Mouse (Mus musculus): ENCODE measurements around the gene Rapgef1. TPM values are rescaled to one million over a fixed set of nuclear protein-coding genes. Genes with fewer than 3 reads are reported as not detected.
"Not testable (repeated sequence)": the region's sequence is repeated elsewhere in the genome, so short reads cannot be mapped to it uniquely, and the experiment has no call there.

Rapgef1 gene
- total RNA-seq, 2 experiments from 2014 or later = 97.6 to 98.6 TPM

DNA sequence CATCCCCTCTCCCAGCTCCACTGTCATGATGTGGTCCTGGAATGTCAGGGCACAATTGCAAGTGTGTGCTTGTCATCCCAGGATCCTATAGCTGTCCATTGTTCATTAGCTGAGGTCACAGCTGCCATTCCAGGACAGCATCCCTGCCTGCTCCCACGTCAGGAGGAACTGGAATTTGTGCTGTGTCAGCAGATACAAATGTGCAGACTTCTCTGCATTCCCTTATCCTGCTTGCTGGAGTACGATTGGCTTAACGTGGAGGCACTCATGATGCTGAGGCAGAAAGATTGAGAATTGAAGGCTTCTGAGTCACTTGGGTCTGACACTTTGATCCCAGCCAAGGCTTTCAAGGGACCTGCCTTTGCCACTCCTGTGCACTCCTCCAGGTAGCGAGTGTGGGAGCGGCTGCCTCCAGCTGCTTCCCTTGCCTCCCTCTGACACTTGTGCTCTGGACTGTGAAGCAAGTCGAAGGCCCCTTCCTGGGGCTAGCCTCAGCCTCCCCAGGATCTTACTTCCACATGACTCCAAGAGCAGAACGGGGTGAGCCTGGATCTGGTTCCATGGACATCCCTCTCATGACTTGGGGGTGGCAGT is 76.8 kb downstream of the Rapgef1 start:
- intact Hi-C loops (cut with DNase I) = no loop called here
- no peak for DNase-seq

DNA sequence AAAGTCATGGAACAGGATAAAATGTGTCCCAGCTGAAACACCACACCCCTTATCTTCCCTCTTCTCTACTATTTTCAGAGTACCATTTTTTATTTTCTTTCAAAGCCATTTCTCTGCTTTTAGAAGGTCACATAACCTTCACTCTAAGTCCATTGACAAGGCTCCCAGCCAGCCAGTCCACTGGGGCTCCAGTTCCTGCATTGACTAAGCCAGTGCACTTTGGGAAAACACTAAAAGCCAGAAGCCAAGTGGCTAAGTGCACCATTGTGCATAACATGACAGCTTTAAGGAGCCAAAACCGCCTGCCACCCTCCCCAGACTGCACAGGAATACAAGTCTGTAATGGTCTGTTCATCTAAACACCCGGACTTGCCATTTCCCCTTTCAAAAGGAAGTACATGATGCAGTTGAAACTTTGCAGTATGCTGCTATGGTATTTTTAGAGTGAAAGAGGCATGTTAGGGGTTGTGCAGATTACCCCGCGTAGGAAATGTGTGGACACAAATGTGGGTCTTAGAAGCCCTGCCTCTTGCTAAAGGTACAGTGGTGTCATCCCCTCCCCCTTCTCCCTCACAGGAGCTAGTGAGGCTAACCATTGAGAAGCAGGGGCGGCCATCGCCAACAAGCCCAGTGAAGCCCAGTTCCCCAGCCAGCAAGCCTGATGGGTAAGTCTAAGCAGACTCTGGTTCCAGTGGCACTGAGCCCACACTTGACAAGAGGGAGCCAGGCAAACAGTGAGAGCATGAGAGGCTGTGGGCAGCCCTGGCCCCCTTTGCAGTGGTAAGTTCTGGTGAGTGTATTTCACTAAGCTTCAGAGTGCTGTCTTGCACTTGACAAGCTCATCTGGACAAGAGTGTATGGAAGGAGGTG is 79.1 kb downstream of the Rapgef1 start:
- DNase-seq = no peak
- intact Hi-C loops (cut with DNase I) = no loop called here

DNA sequence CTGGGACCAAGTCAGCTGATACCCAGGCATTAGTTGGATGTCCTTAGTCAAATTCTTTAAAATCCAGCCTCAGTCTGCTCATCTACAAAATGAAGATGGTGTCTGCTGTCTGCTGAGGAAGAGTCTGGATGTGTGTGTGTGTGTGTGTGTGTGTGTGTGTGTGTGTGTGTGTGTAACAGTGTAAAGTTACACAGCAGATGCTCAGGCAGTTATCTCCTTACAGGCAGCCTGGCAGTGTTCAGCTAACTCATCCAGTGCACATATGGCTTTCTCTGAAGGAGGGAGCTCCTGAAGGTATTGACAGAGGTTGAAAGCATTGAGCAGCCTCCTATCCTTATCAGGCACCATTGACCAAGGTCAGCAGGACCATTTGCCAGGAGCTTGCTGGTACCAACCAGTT is 81.4 kb downstream of the Rapgef1 start:
- intact Hi-C loops (cut with DNase I) = no loop called here

DNA sequence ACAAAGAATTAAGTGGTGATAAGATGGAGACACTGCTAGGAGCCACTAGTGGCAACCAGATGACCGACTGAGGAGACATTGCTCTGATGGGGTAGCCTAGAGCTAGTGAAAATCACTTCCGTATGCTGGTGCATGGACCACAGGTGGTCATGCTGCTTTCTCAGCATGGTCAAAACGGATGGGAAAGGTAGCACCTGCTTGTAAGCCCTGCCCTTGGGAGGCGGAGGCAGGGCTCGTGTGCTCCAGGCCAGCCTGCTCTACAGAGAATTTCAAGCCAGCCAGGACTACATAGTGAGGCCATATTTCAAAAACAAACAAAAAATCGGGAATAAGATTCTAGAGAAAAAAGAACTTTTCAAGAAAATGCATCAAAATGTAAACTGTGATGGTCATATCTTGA is 81.9 kb downstream of the Rapgef1 start:
- intact Hi-C loops (cut with DNase I) = no loop called here
- DNase-seq = no peak

More for the DNA sequence above, 81.4 kb downstream of the Rapgef1 start:
- DNase-seq = no peak

DNA sequence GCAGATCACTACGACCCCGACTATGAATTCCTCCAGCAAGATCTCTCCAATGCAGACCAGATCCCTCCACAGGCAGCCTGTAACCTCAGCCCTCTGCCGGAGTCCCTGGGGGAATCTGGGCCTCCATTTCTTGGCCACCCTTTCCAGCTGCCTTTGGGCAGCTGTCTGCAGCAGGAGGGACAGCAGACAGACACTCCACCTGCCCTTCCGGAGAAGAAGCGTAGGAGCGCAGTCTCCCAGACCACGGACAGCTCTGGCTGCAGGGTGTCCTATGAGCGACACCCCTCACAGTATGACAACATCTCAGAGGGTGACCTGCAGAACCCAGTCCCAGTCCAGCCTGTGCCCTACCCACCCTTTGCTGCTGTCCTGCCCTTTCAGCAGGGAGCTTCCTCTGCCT is 82.7 kb downstream of the Rapgef1 start:
- no peak for DNase-seq
- intact Hi-C loops (cut with DNase I) = no loop called here

DNA sequence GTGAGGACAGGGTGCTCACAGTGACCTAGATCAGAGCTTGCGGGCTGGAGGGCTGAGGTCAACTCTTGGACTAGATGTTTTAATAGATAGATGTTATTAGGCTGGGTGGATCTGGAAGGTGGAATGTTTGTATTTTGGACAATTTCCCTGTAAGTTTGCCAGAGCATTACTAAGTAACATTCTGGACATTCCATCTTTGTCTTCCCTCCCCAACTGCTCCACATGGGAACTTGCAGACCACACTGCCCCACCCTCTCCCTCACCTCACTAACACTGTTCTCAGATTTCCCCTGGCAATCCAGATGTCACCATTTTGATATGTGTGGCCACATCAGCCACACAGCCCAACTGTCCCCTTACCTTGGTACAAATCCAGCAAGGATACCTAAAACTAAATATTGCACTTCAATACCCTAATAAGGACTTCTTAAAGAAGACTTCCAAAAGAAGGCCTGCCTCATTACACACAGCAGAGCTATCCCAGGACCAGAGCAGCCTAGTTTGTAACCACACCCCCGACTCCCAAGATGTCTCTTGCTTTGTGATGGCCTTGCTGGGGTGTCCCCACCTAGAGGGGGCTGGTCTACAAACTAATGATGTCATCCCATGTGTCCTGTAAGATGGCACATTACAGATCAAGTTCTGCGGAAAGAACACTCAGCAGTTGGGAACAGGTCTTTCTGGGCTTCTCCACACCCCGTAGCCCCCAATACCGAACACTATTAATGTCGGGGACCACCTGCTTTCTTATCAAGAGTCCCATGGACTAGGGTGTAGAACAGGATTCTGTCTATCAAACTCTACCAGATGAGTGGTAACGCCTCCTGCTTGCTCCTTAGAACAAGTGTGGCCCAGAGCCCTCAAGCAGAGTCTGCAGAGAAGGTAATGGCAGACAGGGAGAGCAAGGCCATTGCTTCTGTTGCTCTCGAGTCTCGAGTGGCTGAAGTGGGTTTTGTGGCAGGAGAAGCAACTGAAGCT is 83.9 kb downstream of the Rapgef1 start:
- DNase-seq = no peak
- intact Hi-C loops (cut with DNase I) = no loop called here

DNA sequence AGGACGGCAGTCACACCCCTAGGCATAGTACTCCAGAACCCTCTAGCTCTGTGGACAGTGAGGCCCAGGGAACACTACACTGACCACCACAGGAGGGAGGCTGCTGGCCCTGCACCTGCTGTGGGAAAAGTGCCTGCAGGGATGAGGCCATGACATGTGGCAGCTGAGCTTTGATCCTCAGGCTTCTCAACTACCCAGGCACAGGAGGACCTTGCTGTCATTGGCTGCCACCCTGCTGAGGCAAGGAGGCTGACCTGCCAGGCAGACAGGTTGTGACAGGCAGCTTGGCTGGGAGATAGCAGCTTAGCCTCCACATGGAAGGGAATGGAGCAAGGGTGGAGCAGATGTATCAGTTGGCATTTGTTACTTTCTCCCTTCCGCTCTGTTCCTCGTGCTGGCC is 86.0 kb downstream of the Rapgef1 start:
- DNase-seq = no peak

DNA sequence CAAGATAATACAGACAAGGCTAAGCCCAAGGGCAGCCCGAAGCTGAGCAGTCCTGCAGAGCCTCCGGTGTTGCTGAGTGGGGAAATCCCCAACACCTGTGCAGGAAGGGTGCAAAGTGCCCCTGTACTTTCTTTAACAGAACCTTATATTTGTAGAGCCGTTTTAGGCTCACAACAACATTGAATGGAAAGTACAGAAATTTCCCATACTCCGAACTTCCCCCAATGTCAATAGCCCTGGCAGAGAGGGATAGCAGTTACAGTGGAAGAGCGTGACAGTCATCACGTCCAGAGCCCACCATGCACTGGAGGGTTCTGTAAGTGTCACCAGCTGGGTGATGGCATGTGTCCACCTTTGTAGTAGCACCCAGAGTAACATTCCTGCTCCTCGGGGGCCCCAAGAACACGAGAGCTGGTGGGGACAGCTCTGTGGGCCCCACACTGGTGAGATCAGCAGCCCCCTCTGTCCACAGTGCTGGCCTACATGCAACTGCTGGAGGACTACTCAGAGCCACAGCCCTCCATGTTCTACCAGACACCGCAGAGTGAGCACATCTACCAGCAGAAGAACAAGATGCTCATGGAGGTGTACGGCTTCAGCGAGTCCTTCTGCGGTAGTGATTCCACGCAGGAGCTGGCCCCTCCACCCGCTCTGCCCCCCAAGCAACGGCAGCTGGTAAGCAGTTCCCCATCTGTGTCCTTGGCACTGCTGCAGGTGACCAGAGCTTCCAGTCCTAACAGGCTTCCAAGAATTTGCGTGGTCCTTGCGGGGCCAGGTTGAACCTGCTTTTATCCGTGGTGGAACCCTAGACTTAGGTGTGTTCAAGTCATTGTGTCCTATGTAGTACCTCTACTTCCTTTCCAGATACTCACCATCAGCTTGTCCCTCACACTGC is 87.5 kb downstream of the Rapgef1 start:
- DNase-seq = no peak
- intact Hi-C loops (cut with DNase I) = no loop called here

More for the DNA sequence above, 86.0 kb downstream of the Rapgef1 start:
- intact Hi-C loops (cut with DNase I) = no loop called here

DNA sequence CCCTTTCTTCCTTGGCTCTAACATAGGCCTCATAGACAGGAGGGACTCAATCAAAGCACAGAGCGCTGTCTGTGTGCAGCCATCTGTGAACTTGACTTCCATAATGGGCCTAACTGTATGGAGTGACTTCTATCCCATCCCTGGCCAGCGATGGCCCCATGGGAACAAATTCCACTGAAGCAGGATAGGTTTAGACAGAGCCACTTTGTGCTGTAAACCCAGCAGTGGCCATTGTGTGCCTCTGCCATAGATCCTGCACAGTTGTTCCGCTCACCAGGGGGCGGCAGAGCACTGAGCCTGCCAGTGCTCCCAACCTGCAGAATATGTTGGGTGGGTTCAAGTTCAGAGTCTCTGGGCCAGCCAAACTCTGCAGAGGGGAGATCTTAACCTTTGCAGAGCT is 88.2 kb downstream of the Rapgef1 start:
- intact Hi-C loops (cut with DNase I) = no loop called here
- DNase-seq = peak in 1 of 2 experiments; percentile 28

DNA sequence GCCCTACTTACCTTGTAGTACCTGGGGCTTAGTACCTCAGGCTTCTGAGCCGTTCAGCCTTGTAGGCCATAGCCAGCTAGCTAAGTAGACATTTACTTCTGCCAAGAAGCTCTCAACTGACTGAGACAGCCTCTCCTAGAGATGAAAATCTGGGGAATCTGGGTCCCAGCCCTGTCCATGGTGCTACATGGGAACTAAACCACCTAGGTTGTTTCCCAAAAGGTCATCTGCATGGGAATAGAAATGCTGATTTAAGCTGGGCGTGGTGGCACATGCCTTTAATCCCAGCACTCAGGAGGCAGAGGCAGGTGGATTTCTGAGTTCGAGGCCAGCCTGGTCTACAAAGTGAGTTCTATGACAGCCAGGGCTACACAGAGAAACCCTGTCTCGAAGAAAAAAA is 88.7 kb downstream of the Rapgef1 start:
- intact Hi-C loops (cut with DNase I); DNase-seq: not testable (repeated sequence)

DNA sequence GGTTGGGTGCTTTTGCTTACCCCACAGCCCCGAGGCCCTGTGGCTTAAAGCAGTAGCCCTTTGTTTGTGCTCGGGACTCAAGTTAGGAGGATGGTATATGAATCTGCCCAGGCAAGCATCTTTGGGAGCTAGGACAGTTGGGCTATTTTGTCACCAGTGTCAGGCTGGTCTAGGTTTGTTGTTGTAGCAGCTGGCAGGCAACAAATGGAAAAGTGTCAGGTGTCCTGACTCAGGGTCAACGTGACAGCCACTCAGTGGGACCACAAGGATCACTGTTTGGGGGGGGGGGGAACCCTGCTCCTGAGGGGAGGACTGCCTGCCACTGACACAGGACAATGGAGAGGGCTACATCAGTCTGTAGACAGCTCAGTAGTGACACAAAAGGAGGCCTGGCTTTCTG is 91.5 kb downstream of the Rapgef1 start:
- intact Hi-C loops (cut with DNase I) = no loop called here

DNA sequence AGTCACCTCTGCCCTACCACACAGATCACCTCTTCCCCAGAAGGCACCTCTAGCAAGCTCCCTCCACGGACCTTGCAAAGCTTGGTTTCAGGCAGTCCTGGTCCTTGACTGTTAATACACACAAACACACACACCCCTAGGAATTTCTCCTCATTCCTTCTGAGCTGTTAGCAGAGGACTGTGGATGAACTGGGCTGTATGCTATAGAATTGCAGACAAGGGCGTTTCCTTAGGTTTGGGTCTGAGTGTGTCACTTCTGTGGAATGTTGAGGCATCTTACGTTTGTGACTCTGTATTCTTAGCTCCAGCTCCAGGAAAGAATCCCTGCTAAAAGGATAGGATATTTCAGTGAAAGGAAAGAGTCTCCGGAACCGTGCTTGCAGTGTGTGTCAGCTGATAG is 92.4 kb downstream of the Rapgef1 start:
- DNase-seq = no peak
- intact Hi-C loops (cut with DNase I) = no loop called here

More for the DNA sequence above, 91.5 kb downstream of the Rapgef1 start:
- DNase-seq = no peak

DNA sequence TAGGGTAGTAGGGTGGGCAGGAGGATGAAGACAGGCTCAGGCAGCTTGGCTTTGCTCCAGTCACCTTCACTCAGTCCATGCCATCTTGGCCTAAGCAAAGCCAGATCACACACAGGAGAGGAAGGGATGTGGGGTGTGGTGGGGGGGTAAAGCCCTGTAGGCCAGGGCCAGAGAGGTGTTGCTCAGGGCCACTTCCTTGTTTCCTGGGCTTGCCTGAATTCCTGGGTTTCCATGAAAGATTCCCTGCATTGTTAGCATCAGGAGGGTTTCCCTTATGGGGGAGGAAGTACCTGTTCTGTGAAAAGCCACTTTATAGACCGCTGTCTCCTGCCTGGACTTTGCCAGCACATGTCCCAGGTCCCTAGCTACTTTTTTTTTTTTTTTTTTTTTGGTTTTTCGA is 94.0 kb downstream of the Rapgef1 start:
- no peak for DNase-seq
- intact Hi-C loops (cut with DNase I) = no loop called here

DNA sequence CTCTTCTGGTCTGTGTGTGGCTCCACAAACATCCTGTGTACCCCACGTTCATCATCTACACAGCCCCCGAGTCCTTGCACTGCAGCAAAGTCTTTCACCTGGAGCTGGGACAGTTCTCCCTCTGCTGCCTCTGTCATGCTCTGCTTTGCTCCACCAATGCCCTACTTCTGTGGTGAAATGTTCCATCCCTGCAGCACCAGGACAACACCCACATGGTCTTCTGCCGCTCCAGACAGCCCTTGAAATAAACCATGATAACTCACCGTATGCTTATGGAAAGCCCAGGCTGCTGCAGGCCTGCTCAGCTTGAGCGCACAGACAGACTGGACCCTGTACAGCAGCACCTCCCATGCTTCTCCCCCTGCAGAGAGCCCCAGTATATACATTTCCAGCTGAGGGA is 94.6 kb downstream of the Rapgef1 start:
- no peak for DNase-seq
- intact Hi-C loops (cut with DNase I) = no loop called here

DNA sequence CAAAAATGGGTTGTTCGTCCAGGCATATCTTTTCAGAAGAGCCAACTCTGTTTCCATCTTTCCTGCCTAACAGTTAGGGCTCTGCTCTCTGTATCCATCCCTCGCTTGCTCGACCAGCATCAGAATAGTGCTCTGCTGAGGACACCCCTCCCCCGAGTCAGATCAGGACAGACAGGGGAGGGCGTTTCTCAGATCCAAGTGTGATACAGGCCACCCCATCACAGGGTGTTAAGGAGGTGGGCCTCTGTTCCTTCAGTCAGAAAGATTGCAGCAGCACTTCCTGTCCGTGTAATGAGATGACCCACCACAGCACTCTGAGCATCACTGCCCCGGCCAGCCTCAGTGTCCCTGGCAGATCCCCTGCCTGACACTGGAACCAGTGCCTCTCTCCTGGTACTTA is 96.6 kb downstream of the Rapgef1 start:
- DNase-seq = no peak
- intact Hi-C loops (cut with DNase I) = no loop called here

DNA sequence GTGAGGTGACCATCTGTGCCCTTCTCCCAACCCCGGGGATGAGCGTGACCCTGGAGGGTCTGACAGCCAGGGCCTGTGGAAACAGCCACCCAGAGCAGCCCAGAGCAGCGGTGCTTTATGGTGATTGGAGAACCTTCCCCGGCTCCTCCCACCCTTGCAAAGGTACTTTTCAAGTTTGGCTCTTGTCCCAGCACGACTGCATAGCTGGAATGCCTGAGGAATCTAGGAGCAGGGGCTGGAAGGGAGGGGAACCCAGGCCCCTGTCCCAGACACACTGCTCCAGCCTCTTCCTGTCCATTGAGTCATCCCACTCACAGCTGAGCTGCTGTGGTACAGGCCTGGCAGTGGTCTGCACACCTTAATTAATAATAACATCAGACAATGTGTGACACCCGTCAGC is 97.2 kb downstream of the Rapgef1 start:
- intact Hi-C loops (cut with DNase I) = no loop called here
- DNase-seq = peak in 1 of 2 experiments; percentile 27

DNA sequence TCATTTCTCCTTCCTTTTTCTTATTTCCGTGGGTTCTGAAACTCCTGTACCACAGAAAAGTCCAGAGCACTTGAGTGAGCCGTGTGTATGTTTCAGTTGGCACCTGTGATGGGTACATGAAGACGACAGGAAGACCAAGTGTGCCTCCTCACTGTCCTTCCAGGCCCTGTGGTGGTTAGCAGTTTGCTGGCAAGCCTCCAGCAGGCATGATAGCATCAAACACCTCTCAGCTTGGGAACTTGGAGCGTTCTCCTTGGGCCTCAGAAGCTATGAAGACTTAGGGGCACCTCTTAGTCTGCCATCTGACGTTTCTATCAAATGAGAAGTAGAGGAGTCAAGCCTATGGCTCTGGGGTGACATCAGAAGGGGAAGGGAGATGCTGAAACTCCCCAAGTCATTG is 99.1 kb downstream of the Rapgef1 start:
- no peak for DNase-seq
- intact Hi-C loops (cut with DNase I) = no loop called here

DNA sequence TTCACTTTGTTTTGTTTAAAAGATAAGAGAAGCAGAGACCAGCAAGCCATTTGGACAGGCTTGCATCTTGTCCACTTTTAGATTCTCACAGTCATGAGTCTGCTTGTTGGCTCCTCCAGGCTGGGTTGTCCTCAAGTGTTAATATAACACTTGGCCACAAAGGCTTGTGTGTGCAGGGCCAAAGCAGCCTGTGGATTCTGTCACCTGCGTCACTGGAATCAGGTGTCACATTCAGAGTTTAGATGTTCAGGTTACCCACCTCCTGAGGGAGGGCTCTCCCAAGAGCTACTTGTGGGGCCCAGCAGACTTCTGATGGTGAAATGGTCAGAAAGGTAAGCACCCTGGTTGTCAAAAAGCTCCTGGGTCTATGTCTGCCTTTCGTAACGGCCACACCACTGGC is 103.6 kb downstream of the Rapgef1 start:
- DNase-seq = no peak

DNA sequence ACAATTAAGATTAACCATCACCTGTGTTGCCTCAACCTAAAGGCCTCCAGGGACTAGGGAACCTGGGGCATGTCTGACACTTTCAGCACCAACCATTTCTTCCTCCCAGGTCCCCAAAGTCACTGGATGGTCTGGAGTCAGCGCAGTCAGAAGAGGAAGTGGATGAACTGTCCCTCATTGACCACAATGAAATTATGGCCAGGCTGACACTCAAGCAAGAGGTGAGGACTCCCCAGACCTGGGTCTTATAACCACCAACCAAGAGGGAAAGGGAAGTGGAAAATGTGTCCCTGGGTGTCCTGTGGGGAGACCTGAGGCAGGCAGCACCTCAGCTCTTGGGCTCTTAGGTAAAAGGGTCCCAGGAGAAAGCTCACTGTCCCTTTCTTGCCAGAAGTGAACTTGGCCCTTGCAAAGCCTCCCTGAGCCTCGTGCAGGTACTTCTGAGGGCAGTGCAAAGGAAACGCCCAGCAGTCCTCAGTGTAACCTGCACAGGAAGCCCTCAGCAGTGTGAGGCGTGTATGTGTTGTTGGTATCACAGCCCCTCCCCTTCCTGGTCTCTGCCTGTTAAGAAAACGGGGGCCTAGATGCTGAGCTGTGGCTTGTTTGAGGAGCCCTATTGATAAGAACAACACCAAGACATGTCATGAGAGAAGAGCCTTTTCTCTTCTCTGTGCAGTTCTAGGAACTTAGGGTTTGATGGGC is 105.3 kb downstream of the Rapgef1 start:
- DNase-seq = no peak
- intact Hi-C loops (cut with DNase I) = no loop called here

More for the DNA sequence above, 103.6 kb downstream of the Rapgef1 start:
- intact Hi-C loops (cut with DNase I) = no loop called here

Data from heart, postnatal 36 days (tissue).